Mouse (Mus musculus) central nervous system, embryonic 11.5 days (tissue): ENCODE data around the gene Col16a1. TPM values are rescaled to one million over a fixed set of nuclear protein-coding genes. Genes with fewer than 3 reads are reported as not detected.

Experiments used
- polyA plus RNA-seq: library from polyadenylated mRNA; depleted of rRNA; stranded (reverse); fragments of >200 nt; gene quantifications from 2 replicates; pipeline ENCODE4 v1.2.3, GENCODE M21; 2012; rRNA removed

Gene Col16a1
- polyA plus RNA-seq, result 22.9 and 26.3 TPM in 2 replicates

DNA sequence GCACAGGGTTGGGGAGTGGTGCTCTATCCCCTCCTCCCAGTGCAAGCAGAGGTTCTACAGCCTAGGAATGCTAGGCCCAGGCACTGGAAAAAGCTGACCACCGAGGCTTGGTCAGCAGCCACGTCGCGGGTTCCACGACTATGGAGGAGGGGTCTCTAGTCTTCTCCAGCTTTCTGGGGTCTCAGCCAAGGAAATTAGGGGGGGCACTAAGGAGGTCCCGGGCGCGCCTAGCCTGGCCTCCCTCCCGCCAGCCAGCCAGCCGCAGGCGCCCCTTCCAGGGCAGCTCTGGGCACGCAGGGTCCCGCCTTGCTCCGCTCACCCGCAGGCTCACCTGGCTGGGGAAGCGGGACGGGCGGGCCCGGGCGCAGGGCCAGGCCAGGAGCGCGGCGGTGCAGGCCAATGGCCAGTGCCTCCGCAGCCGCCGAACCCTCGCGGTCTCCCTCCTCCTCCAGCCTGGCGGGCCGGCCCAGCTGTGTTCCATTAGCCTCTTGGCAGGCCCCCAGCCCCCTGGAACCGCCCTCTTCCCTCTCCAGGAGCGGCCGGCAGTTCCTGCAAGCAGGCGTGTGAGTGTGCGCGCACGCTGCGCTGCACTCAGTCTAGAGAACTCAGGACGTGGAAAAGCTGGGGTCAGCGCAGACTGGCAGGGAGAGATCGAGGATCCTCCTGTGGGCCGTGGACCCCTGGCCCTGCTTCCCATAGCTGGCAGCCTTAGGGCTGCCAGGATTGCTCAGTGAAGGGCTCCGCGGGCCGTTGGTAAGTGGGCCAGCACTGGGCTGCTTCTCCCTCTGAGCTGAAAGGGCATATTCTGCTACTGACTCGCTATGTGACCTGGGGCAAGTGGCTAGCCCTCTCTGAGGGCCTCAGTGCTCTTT is at the start of gene Col16a1:
Col16a1 (plus strand) TSS at position 510 of the 872 bp plus-strand sequence.

DNA sequence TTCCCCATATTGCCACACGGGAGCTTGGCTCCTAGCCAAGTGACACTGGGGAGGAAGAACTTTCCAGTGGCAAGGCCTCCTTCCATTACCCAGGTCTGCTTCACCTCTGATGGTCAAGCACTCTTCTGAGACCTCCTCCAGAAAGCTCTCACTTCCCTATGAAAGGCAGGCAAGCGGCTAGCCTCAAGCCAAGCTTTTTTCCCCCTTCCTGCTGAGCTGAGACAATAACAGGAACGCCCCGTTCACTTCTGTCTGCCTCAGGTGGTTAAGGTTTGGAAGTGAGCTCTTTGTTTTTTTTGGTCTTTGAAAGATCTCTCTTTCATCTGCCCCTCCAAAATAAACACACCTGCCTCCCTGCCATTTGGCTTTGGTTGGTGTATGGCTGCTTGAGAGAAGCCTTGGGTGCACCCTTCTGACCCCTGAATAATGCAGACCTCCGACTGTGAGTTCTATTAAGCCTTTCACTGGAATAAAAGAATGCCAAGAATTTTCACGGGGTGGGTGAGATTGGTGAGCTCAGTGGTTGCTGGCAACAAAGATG is 54.5 kb downstream of the Col16a1 start, which contains the start of gene Pef1:
Pef1 (plus strand) TSS at position 448 of the 541 bp plus-strand sequence.

DNA sequence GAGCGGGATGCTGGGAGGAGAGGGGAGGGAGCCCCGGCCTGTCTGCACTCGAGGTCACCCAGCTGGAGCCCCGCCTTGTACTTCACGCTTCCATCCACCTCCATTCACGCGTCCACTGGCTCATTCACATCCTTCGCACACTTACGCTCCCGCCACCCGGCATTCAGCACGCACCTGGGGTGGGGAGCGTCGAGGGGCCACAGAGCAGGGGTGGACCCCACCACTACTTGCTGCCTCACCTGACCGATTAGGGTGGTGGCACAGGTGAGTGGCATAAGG is 91.5 kb downstream of the Col16a1 start, which contains the start of gene Hcrtr1:
Hcrtr1 (minus strand) TSS at position 146 of the 279 bp plus-strand sequence.

Other genes starting within 250 kb of the Col16a1 start
- gene Ptp4a2, start 236.6 kb upstream of the Col16a1 start, polyA plus RNA-seq, result 103 and 122 TPM in 2 replicates
- gene Spocd1, start 118.6 kb upstream of the Col16a1 start, polyA plus RNA-seq, result 0.06 and 0.07 TPM in 2 replicates
- 31.3 and 32.2 TPM in 2 replicates for gene Adgrb2, start 63.0 kb upstream of the Col16a1 start, polyA plus RNA-seq
- gene Pef1, start 54.7 kb downstream of the Col16a1 start, polyA plus RNA-seq, result 32.7 and 50.3 TPM in 2 replicates
- gene Hcrtr1, start 91.5 kb downstream of the Col16a1 start, polyA plus RNA-seq, result 0.58 and 0.65 TPM in 2 replicates
- gene Tinagl1, start 127.3 kb downstream of the Col16a1 start, polyA plus RNA-seq, result 7.9 and 9.3 TPM in 2 replicates
- gene Gm853, start 174.6 kb downstream of the Col16a1 start, polyA plus RNA-seq, result 0.10 TPM in 1 of 2 replicates, not detected in the other
- 30.9 and 69.1 TPM in 2 replicates for gene Serinc2, start 231.4 kb downstream of the Col16a1 start, polyA plus RNA-seq